Mouse (Mus musculus) Patski (cell line): ENCODE data around the gene Gm10392. TPM values are rescaled to one million over a fixed set of nuclear protein-coding genes. Genes with fewer than 3 reads are reported as not detected.

Experiments
- ATAC-seq: fragments of 100-300 bp; one replicate; pipeline ENCODE4 v1.8.0; 2021
- CTCF ChIA-PET: fragments of 350-600 bp; sonication (Branson Sonifier 250); formaldehyde crosslinking; loops from one replicate; lab custom pipeline; 2022; ENCODE audit warnings: inconsistent platforms; lab: Charles Lee
- POLR2A ChIA-PET: fragments of 350-600 bp; sonication (Branson Sonifier 250); formaldehyde crosslinking; loops from one replicate; lab custom pipeline; 2022; ENCODE audit warnings: antibody characterized with exemption, inconsistent platforms; lab: Charles Lee
- DNase-seq: peaks from one replicate; pipeline ENCODE4 v3.0.0-alpha.2; 2011; ENCODE audit warnings: low read depth, low spot score
- H3K27me3 ChIP-seq: fragments of 371-371 bp; one replicate; pipeline ENCODE4 v1.5.1; 2021
- CTCF ChIP-seq: fragments of 100-300 bp; IDR thresholded peaks from one replicate; pipeline ENCODE4 v1.5.1; 2021
- in situ Hi-C: fragments of 300-500 bp; cut with MboI; formaldehyde crosslinking; loops from 3 replicates; pipeline ENCODE4 v1.11.1; 2018; ENCODE audit warnings: low pct_unique_long_range_greater_than_20kb, mixed read lengths
- polyA plus RNA-seq: library from polyadenylated mRNA; unstranded; gene quantifications from one replicate; pipeline ENCODE4 v1.2.3, GENCODE M21; 2021

Gene Gm10392
- polyA plus RNA-seq, 1 experiment from 2014 or later: not detected

DNA sequence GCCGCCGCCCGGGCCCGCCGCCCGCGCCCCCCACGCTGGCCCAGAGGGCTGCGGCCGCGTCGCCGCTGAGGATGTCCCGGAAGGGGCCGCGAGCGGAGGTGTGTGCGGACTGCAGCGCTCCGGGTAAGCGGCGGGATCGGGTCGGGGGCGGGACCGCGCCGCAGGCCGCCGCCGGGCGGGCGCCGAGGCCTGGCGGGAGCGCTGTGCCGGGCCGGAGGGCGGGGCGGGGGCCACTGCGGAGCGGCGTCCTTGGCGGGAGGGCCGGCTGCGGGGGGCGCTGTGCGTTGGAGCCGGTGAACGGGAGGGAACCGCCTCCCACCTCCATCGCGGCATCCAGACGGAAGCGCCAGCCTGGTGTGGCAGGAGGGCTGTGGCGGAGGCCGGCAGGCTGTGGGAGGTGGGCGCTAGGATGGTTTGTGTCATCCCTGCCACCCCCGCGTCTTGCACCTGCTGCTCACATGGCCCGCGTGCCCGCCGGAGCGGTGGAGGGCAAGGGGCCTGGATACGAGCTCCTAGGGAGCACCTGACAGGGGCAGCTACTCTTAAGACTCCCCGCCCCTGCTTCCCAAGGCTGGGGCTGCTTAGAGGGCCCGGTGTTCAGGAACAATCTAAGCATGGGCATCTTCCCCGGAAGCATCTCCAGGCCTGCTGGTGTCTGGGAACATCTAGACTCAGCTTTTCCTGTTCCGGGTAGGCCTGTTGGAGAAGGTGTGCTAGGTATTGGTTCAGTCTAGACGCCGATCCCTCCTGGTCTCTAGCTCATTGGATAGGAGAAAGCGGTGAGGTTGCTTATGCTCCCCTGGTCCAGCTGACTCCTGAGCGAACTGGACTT lies 25.3 kb downstream of the Gm10392 start, which contains the start of gene Git1:
Git1 (plus strand) TSS at position 51 of the 832 bp plus-strand sequence.
- ChIA-PET CTCF (interaction anchor here (1.0 to 1.5 kb wide), 3 partner anchors 14 to 27 kb away, joined by 3 to 5 read pairs (median 4); no protein-coding TSS in a partner anchor), POLR2A (no interaction called here)
- H3K27me3 ChIP-seq: no peaks in the 10 kb centered on the region
- DNase-seq (no peak), ATAC-seq (no peak)
- in situ Hi-C loops: no loop called here
- TF ChIP-seq CTCF: no peak

DNA sequence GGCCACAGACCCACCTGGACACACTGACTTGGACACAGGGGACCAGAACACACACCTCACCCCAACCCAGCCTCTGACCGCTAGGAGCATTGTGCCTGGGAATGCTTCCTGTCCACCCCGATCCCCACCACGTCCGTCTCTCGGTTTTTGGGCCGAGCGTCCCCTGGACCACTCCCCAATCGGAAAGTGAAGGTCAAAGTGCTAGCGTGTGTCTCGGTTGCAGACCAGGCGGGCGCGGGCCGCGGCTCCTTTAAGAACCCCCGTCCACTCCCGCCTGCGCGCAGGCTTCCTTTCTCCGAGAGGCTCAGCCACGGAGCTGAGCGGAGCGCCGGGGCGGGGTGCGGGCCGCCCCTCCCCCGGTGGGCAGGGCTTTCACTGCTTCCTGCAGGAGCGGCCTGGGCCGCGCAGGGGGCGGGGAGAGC lies 26.1 kb downstream of the Gm10392 start:
- H3K27me3 ChIP-seq: no peaks in the 10 kb centered on the region
- CTCF ChIA-PET: interaction anchor here (3.4 kb wide), 1 partner anchor 8 kb away, joined by 13 read pairs; no protein-coding TSS in a partner anchor
- in situ Hi-C loops: no loop called here
- POLR2A ChIA-PET: no interaction called here
- TF ChIP-seq CTCF: no peak
- peak; percentile 70 for ATAC-seq
- DNase-seq: no peak

DNA sequence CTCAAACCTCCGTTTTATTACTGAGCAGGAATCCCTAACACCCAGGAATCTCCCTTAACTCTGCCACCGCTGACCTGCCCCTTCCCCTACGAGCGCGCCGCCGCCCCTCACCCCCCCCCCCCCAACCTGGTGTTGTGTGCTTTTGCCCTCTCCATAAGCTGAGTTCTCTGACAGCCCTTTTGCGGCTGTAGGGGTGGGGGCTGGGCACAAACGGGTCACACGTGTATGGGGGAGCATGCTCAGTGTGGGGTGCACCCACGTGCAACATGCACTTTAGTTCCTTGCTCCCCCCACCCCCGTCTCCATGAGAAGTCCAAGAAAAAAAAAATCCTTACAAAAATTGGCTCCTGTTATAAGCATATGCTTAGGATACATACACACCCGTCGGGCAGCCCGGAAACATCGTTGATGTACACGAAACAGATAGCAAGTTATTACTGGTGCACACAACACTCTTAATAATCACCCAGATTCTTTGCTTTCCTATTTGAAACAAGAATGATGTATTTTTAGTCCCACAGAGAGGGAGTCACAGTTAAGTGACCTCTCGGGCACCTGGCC lies 26.6 kb downstream of the Gm10392 start:
- POLR2A ChIA-PET: interaction anchor here (0.7 kb wide), 1 partner anchor 8 kb away, joined by 3 read pairs; no protein-coding TSS in a partner anchor
- ATAC-seq (no peak), DNase-seq (no peak)
- in situ Hi-C loops: no loop called here
- TF ChIP-seq CTCF: no peak
- no peaks in the 10 kb centered on the region for H3K27me3 ChIP-seq
- CTCF ChIA-PET: interaction anchor here (1.0 to 3.4 kb wide), 6 partner anchors 9 to 135 kb away, joined by 3 to 13 read pairs (median 4); no protein-coding TSS in a partner anchor

DNA sequence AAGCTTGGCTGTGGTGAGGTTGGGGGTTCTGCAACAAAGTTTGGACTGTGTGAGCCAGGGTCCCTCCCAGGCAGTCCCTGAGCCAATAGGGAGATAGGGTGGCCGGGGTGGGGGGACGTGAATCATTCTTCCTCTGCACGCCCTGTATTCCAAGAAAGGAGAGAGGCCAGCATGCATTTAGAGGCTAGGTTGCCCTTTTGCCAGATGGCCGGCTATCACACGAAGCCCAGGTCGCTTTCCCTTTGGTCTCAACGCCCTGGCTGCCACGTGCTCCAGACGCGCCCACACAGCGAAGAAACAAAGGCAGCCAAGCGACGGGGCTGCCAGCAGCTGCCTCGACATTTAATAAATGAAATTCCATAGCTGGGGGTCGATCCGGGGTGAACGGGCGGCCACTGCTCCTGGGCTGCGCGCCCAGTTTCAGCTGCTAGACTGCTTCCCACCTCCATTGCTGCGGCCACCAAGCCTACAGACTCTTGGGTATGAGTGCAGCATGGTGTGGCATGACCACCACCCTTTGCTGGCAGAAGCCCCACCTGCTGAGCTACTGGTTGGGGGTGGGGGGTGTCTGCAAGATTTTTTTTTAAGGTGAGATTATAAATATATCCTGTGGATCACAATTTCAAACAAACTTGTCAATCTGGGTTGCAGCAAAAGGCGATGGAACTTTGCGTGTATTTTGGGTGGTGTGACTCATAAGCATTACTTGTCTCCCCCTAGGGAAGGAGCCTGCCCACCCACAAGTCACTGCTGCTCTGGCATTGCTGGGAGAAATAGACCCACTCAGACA lies 27.3 kb downstream of the Gm10392 start:
- CTCF ChIA-PET: interaction anchor here (0.7 to 3.4 kb wide), 11 partner anchors 8 to 135 kb away, joined by 3 to 13 read pairs (median 4); no protein-coding TSS in a partner anchor
- peak; percentile 33 for ATAC-seq
- POLR2A ChIA-PET: interaction anchor here (0.7 to 2.1 kb wide), 6 partner anchors 9 to 60 kb away, joined by 3 to 7 read pairs (median 4); no protein-coding TSS in a partner anchor
- no peak for DNase-seq
- TF ChIP-seq CTCF: no peak
- H3K27me3 ChIP-seq: no peaks in the 10 kb centered on the region
- in situ Hi-C loops: no loop called here

DNA sequence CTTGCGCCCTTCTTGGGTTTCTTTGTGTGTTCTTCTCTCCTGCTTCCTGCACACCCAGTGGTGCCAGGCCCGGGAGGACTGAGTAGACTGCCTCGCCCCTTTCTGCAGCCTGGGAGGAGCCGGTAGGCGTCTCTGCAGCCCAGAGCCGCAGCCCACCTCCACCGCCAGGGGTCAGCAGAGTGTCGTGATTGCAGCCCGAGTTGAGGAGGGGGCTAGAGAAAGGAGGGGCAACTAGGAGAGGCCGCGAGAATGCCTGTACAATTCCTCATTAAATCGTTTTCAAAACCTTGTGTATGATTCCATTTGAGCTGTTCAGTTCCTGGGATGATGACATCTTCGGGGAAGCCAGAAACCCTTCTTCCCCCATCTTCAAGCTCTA lies 27.9 kb downstream of the Gm10392 start:
- POLR2A ChIA-PET: interaction anchor here (0.9 to 2.1 kb wide), 5 partner anchors 10 to 61 kb away, joined by 3 to 7 read pairs (median 4); no protein-coding TSS in a partner anchor
- in situ Hi-C loops: no loop called here
- TF ChIP-seq CTCF: no peak
- H3K27me3 ChIP-seq: no peaks in the 10 kb centered on the region
- DNase-seq: no peak
- ATAC-seq: peak; percentile 24
- CTCF ChIA-PET: interaction anchor here (0.7 to 3.4 kb wide), 11 partner anchors 9 to 136 kb away, joined by 3 to 13 read pairs (median 4); no protein-coding TSS in a partner anchor

DNA sequence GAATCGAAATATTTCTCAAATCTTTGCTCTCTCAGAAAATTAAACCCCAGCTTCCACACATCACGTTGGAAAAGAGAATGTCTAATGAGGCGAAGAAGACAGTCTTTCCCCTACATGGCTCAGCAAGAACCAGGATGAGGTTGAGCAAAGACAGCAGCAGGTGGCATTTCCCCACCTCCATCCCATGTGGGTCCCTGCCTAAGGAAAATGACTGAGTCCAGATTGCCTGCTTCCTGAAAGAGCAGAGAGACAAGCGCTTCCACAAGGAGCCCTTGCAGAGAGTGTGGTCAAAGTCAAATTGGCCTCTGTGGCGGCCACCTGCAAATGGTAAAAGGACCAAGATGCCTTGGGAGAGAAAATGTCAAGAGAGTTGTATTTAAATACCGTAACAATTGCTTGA lies 28.5 kb downstream of the Gm10392 start:
- no peaks in the 10 kb centered on the region for H3K27me3 ChIP-seq
- no peak for TF ChIP-seq CTCF
- ATAC-seq (no peak), DNase-seq (no peak)
- ChIA-PET POLR2A (interaction anchor here (1.0 to 2.1 kb wide), 5 partner anchors 11 to 140 kb away, joined by 3 to 7 read pairs (median 4); no protein-coding TSS in a partner anchor), CTCF (interaction anchor here (0.8 to 3.4 kb wide), 6 partner anchors 11 to 137 kb away, joined by 3 to 13 read pairs (median 7); no protein-coding TSS in a partner anchor)
- in situ Hi-C loops: no loop called here

DNA sequence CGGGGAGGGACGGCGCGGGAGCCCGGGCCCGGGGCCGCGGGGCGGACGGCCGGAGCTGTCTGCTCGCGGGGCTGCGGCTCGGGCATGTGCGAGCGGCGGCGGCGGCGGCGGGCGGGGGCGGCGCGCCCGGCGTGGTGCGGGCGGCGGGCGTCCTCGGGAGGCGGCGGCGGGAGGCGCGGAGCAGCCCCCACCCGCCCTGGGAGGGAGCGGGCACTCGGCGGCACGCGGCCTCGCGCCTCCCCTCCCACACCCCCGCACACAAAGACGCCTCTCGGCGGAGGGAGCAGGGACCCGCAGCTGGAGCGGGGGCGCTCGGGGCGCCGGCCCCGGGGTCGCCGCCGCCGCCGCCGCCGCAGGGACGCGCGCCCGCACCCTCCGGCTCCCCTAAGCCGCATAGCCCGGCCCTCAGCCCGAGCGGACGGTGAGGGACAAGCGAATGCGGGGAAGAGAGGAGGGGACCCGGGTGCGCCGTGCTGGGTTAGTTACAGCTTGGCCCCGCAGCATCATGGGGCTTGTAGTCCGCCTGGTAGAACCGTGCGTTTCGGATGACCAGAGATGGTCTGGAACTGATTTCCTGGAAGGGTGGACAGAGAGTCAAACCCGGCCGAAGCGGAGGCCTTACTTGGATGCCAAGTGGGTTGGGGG lies 29.3 kb downstream of the Gm10392 start, which contains the start of gene Ankrd13b:
Ankrd13b (minus strand) TSS at position 88 of the 645 bp plus-strand sequence.
- ATAC-seq: peak; percentile 9
- DNase-seq: no peak
- in situ Hi-C loops: no loop called here
- POLR2A ChIA-PET: interaction anchor here (0.6 to 2.1 kb wide), 3 partner anchors 19 to 349 kb away, joined by 3 to 7 read pairs (median 5); no protein-coding TSS in a partner anchor
- no peak for TF ChIP-seq CTCF
- CTCF ChIA-PET: interaction anchor here (0.8 to 3.4 kb wide), 2 partner anchors 12 to 33 kb away, joined by 3 to 13 read pairs; no protein-coding TSS in a partner anchor
- no peaks in the 10 kb centered on the region for H3K27me3 ChIP-seq

DNA sequence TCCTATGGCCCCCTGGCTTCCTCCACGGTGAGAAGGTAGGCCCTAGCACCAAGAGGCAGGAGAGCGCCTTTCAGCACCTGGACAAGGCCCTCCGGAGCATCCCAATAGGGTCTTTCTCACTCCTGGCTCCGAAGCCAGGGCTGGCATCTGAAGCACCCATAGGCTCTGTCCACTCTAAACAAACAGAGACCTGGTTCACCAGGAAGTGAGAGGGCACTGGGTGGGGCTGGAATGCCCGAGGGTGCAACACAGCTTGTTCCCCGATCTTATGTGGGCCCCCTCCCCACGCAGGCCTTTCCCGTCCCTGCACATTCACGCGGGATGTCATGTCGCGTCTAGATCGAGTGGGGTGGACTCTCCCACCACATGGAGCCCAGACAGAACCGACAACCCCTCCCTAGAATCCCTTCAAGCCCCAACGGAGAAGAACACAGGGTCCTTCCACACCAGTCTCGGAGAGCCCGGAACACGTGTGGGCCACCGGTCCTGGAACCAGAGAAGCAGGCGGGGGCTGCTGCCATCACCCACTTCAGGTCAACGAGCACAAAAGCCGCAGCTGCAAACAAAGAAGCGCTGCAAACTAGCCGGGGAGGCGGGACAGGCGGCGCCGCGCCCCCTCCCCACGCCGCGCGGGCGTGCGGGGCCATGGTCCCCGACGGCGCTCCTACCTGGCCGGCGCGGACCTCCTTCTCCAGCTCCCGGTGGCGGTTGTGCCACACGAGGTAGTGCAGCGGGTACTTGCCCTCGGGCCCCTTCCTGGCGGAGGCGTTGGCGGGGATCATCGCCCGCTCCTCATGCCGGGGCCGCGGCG lies 30.0 kb downstream of the Gm10392 start:
- in situ Hi-C loops: no loop called here
- DNase-seq (no peak), ATAC-seq (no peak)
- CTCF ChIA-PET: interaction anchor here (1.4 to 3.4 kb wide), 2 partner anchors 12 to 140 kb away, joined by 3 to 13 read pairs; no protein-coding TSS in a partner anchor
- TF ChIP-seq CTCF: no peak
- POLR2A ChIA-PET: interaction anchor here (0.6 to 1.0 kb wide), 2 partner anchors 141 to 1756 kb away, joined by 5 read pairs; partner anchors contain the start of gene Ywhae
- no peaks in the 10 kb centered on the region for H3K27me3 ChIP-seq
